Mouse (Mus musculus) thymus, postnatal 14 days (tissue): ENCODE data around the gene Gm20854.
"Not testable (repeated sequence)": the region's sequence is repeated elsewhere in the genome, so short reads cannot be mapped to it uniquely, and the experiment has no call there.

ENCODE experiments used
- DNase-seq: peaks from one replicate; pipeline ENCODE4 v3.0.0; 2021

Gene Gm20854

GRCm38 (mm10) chrY:85530808-85531207 lies at the start of gene Gm20854:
Gm20854 (minus strand) TSS chrY:85530908.
- not testable (repeated sequence) for DNase-seq
